Mouse (Mus musculus) olfactory bulb, adult 2 months (tissue): ENCODE measurements at regions not wholly inside any gene's neighbourhood (a gene's known extent, or its start where the extent isn't known, plus 50 kb on each side); places are given as distances from the start of the nearest gene placed in this dataset.

Source experiments
- H3K27ac ChIP-seq: fragments of 200-500 bp; 2 replicates; pipeline ENCODE4 v1.5.1; 2012; ENCODE audit warnings: low read depth, low read length; ENCODE audit not compliant: insufficient read depth
- H3K4me1 ChIP-seq: fragments of 200-500 bp; 2 replicates; pipeline ENCODE4 v1.6.1; 2012; ENCODE audit warnings: low read length; ENCODE audit not compliant: control insufficient read depth, insufficient read depth
- H3K4me3 ChIP-seq: fragments of 200-500 bp; 2 replicates; pipeline ENCODE4 v1.5.1; 2012; ENCODE audit warnings: mild to moderate bottlenecking, low read depth, low read length, moderate library complexity; ENCODE audit not compliant: insufficient read depth
- CTCF ChIP-seq: fragments of 200-500 bp; IDR thresholded peaks from 2 replicates; pipeline ENCODE4 v1.5.1; 2012; ENCODE audit warnings: low read depth, mild to moderate bottlenecking, low read length, moderate library complexity; ENCODE audit not compliant: insufficient read depth
- POLR2A ChIP-seq: fragments of 200-500 bp; IDR thresholded peaks from 2 replicates; pipeline ENCODE4 v1.6.1; 2012; ENCODE audit warnings: mild to moderate bottlenecking, low read depth, low read length, moderate library complexity; ENCODE audit not compliant: insufficient read depth
- whole genome bisulfite sequencing: fragments of 180-500 bp; shearing (Covaris S2); methylation state at CpG from one replicate; pipeline ENCODE4 v1.1.7; 2018; 5-methylcytosine and 5-hydroxymethylcytosine counted together

- TF ChIP-seq CTCF (no peak), POLR2A (no peak)
- Histone ChIP-seq H3K27ac (no peak overlapping the region), H3K4me3 (no peak overlapping the region), H3K4me1 (no peaks in the 10 kb centered on the region)
- 84% methylated on average over 12 of the region's 12 CpGs for WGBS
Measured at GRCm38 (mm10) chr9:32925720-32926595, 289.9 kb downstream of the Ets1 start.

GRCm38 (mm10) chr9:32927656-32928055, 291.6 kb downstream of the Ets1 start:
- Histone ChIP-seq H3K27ac (no peak overlapping the region; the same call in 1 of the 2 replicates), H3K4me3 (no peak overlapping the region), H3K4me1 (no peaks in the 10 kb centered on the region)
- TF ChIP-seq POLR2A = no peak
- no peak for TF ChIP-seq CTCF
- WGBS = 90% methylated on average over 1 of the region's 1 CpGs

GRCm38 (mm10) chr9:32928289-32929000, 292.4 kb downstream of the Ets1 start:
- 90% methylated on average over 8 of the region's 8 CpGs for WGBS
- Histone ChIP-seq H3K4me1 (no peaks in the 10 kb centered on the region), H3K27ac (no peak overlapping the region), H3K4me3 (no peak overlapping the region)
- no peak for TF ChIP-seq POLR2A

GRCm38 (mm10) chr9:32929331-32929730, 293.3 kb downstream of the Ets1 start:
- TF ChIP-seq POLR2A (no peak), CTCF (no peak)
- Histone ChIP-seq H3K27ac (no peak overlapping the region), H3K4me3 (no peak overlapping the region), H3K4me1 (no peaks in the 10 kb centered on the region)
- 92% methylated on average over 1 of the region's 1 CpGs for WGBS

- H3K4me3 ChIP-seq = no peak overlapping the region
- 93% methylated on average over 3 of the region's 3 CpGs for WGBS
Measured at GRCm38 (mm10) chr9:32929826-32930225, 293.8 kb downstream of the Ets1 start.

GRCm38 (mm10) chr9:32931266-32932005, 295.4 kb downstream of the Ets1 start:
- TF ChIP-seq CTCF (no peak), POLR2A (no peak)
- WGBS = 84% methylated on average over 10 of the region's 10 CpGs
- Histone ChIP-seq H3K27ac (no peak overlapping the region), H3K4me1 (no peaks in the 10 kb centered on the region), H3K4me3 (no peak overlapping the region)

More at GRCm38 (mm10) chr9:32929826-32930225, 293.8 kb downstream of the Ets1 start:
- TF ChIP-seq CTCF (no peak), POLR2A (no peak)
- H3K4me1 ChIP-seq = no peaks in the 10 kb centered on the region
- H3K27ac ChIP-seq = no peak overlapping the region

GRCm38 (mm10) chr9:32933237-32934071, 297.4 kb downstream of the Ets1 start:
- no peaks in the 10 kb centered on the region for H3K4me1 ChIP-seq
- no peak overlapping the region for H3K27ac ChIP-seq
- H3K4me3 ChIP-seq = no peak overlapping the region
- WGBS = 64% methylated on average over 7 of the region's 7 CpGs
- TF ChIP-seq CTCF (no peak), POLR2A (no peak)

- H3K4me1 ChIP-seq = no peaks in the 10 kb centered on the region
- WGBS = 97% methylated on average over 1 of the region's 1 CpGs
- TF ChIP-seq POLR2A (no peak), CTCF (no peak)
- H3K4me3 ChIP-seq = no peak overlapping the region
- H3K27ac ChIP-seq = no peak overlapping the region
Measured at GRCm38 (mm10) chr9:32934436-32934835, 298.4 kb downstream of the Ets1 start.
